Mouse (Mus musculus) kidney, embryonic 16.5 days (tissue): ENCODE measurements around the gene Stox2. TPM values are rescaled to one million over a fixed set of nuclear protein-coding genes. Genes with fewer than 3 reads are reported as not detected.
A peak's percentile ranks its signal among the peaks of the same experiment; 100 is the strongest.

Source experiments
- ATAC-seq: fragments of 200-750 bp; cut with Nextera tagmentation; 2 replicates; pipeline ENCODE4 v1.8.0; 2017; ENCODE audit warnings: moderate TSS enrichment; ENCODE audit not compliant: low FRiP score, low TSS enrichment
- H3K27ac ChIP-seq: fragments of 300-500 bp; sonication (generic); 2 replicates; pipeline ENCODE4 v1.5.1; 2014; ENCODE audit warnings: low read length
- H3K27me3 ChIP-seq: fragments of 300-500 bp; sonication (generic); 2 replicates; pipeline ENCODE4 v1.6.1; 2014; ENCODE audit warnings: low read length, control low read depth, mixed read lengths; ENCODE audit not compliant: insufficient read depth
- H3K36me3 ChIP-seq: fragments of 300-500 bp; sonication (generic); 2 replicates; pipeline ENCODE4 v1.6.1; 2014; ENCODE audit warnings: low read length, control low read depth, mixed read lengths; ENCODE audit not compliant: insufficient read depth
- H3K4me1 ChIP-seq: fragments of 300-500 bp; sonication (generic); 2 replicates; pipeline ENCODE4 v1.6.1; 2014; ENCODE audit warnings: low read length, control low read depth, mixed read lengths; ENCODE audit not compliant: insufficient read depth
- H3K4me2 ChIP-seq: fragments of 300-500 bp; sonication (generic); replicated peaks from 2 replicates; pipeline ENCODE4 v1.6.1; 2014; ENCODE audit warnings: low read depth, low read length
- H3K4me3 ChIP-seq: fragments of 300-500 bp; sonication (generic); 2 replicates; pipeline ENCODE4 v1.5.1; 2014; ENCODE audit warnings: mild to moderate bottlenecking, low read length
- H3K9ac ChIP-seq: fragments of 300-500 bp; sonication (generic); replicated peaks from 2 replicates; pipeline ENCODE4 v1.6.1; 2014; ENCODE audit warnings: low read length
- H3K9me3 ChIP-seq: fragments of 300-500 bp; sonication (generic); 2 replicates; pipeline ENCODE4 v1.6.1; 2016; ENCODE audit warnings: low read length, control low read depth
- whole genome bisulfite sequencing: fragments of 180-500 bp; shearing (Covaris S2); extraction: QIAGEN DNeasy Blood & Tissue Kit; methylation state at CpG from one replicate; pipeline ENCODE4 v1.1.7; 2014; 5-methylcytosine and 5-hydroxymethylcytosine counted together
- polyA plus RNA-seq: library from polyadenylated mRNA; unstranded; fragments of >200 nt; fragmentation: Nextera tagmentation; extraction: Ambion mirVana; gene quantifications from 2 replicates; pipeline ENCODE4 v1.2.1, GENCODE M21; 2015

The Stox2 gene
- polyA plus RNA-seq, 1 experiment from 2014 or later, result 9.4 TPM

- Histone ChIP-seq H3K36me3 (no peaks in the 10 kb centered on the region), H3K9me3 (no peaks in the 10 kb centered on the region), H3K9ac (no peak overlapping the region), H3K4me2 (peak overlapping the region; percentile 55; the same call in 1 of the 2 replicates), H3K27ac (no peak overlapping the region), H3K4me1 (peaks cover 14% of the 10 kb centered on the region), H3K27me3 (no peaks in the 10 kb centered on the region), H3K4me3 (no peak overlapping the region)
- 78% methylated on average over 13 of the region's 13 CpGs for WGBS
- no peak for ATAC-seq
These were observed 204.6 kb downstream of the Stox2 start for GRCm38 (mm10) chr8:47241421-47242078.

- Histone ChIP-seq H3K27me3 (no peaks in the 10 kb centered on the region), H3K9me3 (no peaks in the 10 kb centered on the region), H3K36me3 (no peaks in the 10 kb centered on the region), H3K4me3 (no peak overlapping the region), H3K4me1 (peaks cover 14% of the 10 kb centered on the region), H3K4me2 (no peak overlapping the region), H3K9ac (no peak overlapping the region), H3K27ac (no peak overlapping the region)
- WGBS, result 88% methylated on average over 4 of the region's 4 CpGs
- ATAC-seq, result no peak
These were observed 205.3 kb downstream of the Stox2 start for GRCm38 (mm10) chr8:47240871-47241270.

GRCm38 (mm10) chr8:47240266-47240665 lies 205.9 kb downstream of the Stox2 start:
- no peak overlapping the region for H3K4me2 ChIP-seq

GRCm38 (mm10) chr8:47232081-47232480 lies 214.1 kb downstream of the Stox2 start:
- no peak overlapping the region for H3K27ac ChIP-seq
- no peaks in the 10 kb centered on the region for H3K9me3 ChIP-seq
- H3K9ac ChIP-seq, result no peak overlapping the region
- WGBS, result 54% methylated on average over 3 of the region's 3 CpGs
- H3K27me3 ChIP-seq, result no peaks in the 10 kb centered on the region
- H3K4me2 ChIP-seq, result no peak overlapping the region
- no peak for ATAC-seq
- no peaks in the 10 kb centered on the region for H3K36me3 ChIP-seq
- no peaks in the 10 kb centered on the region; the same call in 1 of the 2 replicates for H3K4me1 ChIP-seq
- H3K4me3 ChIP-seq, result no peak overlapping the region

More at GRCm38 (mm10) chr8:47240266-47240665, 205.9 kb downstream of the Stox2 start:
- no peaks in the 10 kb centered on the region for H3K9me3 ChIP-seq
- no peak overlapping the region for H3K27ac ChIP-seq
- no peak for ATAC-seq
- no peaks in the 10 kb centered on the region for H3K27me3 ChIP-seq
- 85% methylated on average over 7 of the region's 7 CpGs for WGBS
- no peak overlapping the region for H3K4me3 ChIP-seq
- H3K36me3 ChIP-seq, result no peaks in the 10 kb centered on the region
- H3K9ac ChIP-seq, result no peak overlapping the region
- peaks cover 14% of the 10 kb centered on the region for H3K4me1 ChIP-seq

DNA sequence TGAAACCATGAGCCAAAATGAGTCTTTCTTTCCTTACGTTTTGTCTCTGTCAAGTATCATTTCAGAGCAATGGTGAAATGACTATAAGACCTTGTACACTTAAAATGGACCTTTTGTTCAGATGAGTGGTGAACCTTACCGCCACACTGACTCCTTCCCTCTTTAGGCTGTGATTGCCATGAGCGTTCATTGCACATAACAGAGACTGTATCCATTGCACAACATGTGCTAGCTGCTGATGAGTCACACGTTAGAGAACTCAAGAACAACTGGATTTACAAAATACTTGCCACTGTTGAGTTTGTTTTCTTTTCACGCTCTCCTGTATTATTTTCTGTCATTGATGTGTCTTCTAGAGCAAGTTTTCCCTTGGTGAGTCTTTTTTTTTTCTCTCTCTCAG lies 216.1 kb downstream of the Stox2 start:
- no peaks in the 10 kb centered on the region for H3K36me3 ChIP-seq
- ATAC-seq, result no peak
- H3K9me3 ChIP-seq, result no peaks in the 10 kb centered on the region
- H3K4me1 ChIP-seq, result no peaks in the 10 kb centered on the region; the same call in 1 of the 2 replicates
- H3K27me3 ChIP-seq, result no peaks in the 10 kb centered on the region
- WGBS, result 89% methylated on average over 5 of the region's 5 CpGs
- no peak overlapping the region for H3K4me2 ChIP-seq
- H3K9ac ChIP-seq, result no peak overlapping the region
- no peak overlapping the region for H3K27ac ChIP-seq
- H3K4me3 ChIP-seq, result no peak overlapping the region

GRCm38 (mm10) chr8:47221851-47222250 lies 224.3 kb downstream of the Stox2 start:
- Histone ChIP-seq H3K27me3 (no peaks in the 10 kb centered on the region), H3K4me1 (peaks cover 9% of the 10 kb centered on the region; the same call in 1 of the 2 replicates), H3K9ac (no peak overlapping the region), H3K4me3 (no peak overlapping the region), H3K4me2 (no peak overlapping the region), H3K9me3 (no peaks in the 10 kb centered on the region), H3K27ac (no peak overlapping the region), H3K36me3 (no peaks in the 10 kb centered on the region)
- WGBS, result 82% methylated on average over 5 of the region's 5 CpGs
- no peak for ATAC-seq

GRCm38 (mm10) chr8:47221191-47221590 lies 225.0 kb downstream of the Stox2 start:
- Histone ChIP-seq H3K9ac (no peak overlapping the region), H3K36me3 (no peaks in the 10 kb centered on the region), H3K9me3 (no peaks in the 10 kb centered on the region), H3K27ac (no peak overlapping the region), H3K4me1 (peaks cover 9% of the 10 kb centered on the region; the same call in 1 of the 2 replicates), H3K4me3 (no peak overlapping the region), H3K4me2 (no peak overlapping the region), H3K27me3 (no peaks in the 10 kb centered on the region)
- 51% methylated on average over 10 of the region's 10 CpGs for WGBS
- ATAC-seq, result no peak

DNA sequence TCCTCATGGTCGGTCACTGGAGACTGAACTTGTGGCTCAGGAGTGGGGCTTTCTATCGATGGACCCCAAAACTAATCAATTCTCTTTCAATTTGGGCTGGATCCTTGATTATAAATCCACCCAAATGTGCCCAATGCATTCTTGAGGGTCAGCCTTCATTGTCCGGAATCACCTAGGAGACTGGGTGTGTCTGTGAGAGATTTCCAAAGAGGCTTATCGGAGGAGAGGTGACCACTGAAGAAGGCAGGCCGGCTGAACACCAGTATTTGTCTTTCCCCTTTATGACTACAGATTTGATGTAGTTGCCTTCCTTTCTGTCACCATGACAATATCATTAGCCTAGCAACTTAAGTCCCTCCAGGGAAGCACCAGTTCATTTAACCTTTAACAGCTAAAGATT lies 225.8 kb downstream of the Stox2 start:
- Histone ChIP-seq H3K4me2 (no peak overlapping the region), H3K4me1 (peaks cover 9% of the 10 kb centered on the region; the same call in 1 of the 2 replicates), H3K36me3 (no peaks in the 10 kb centered on the region), H3K9me3 (no peaks in the 10 kb centered on the region), H3K27ac (no peak overlapping the region), H3K27me3 (no peaks in the 10 kb centered on the region), H3K4me3 (no peak overlapping the region), H3K9ac (no peak overlapping the region)
- no peak for ATAC-seq
- WGBS, result 93% methylated on average over 5 of the region's 5 CpGs

DNA sequence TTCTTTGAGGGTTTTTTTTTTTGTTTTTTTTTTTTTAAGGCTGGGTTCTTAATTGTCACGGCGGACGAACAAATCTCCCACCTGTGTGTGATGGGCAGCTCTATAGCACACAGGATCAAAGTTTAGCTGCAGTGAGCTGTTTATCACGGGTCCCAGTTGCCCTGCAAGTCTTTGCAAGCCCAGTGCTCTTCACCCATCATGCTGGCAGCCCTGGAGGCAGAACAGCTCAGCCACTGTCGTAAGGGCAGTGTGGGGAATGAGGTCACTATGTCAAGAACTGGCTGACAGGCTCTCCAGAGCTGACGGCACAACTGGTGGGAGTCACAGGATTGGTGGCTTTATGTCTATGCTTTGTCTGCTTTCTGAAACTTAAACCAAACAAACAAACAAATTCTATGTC lies 227.6 kb downstream of the Stox2 start:
- WGBS, result 27% methylated on average over 6 of the region's 6 CpGs
- H3K27ac ChIP-seq, result no peak overlapping the region
- peaks cover 9% of the 10 kb centered on the region; the same call in 1 of the 2 replicates for H3K4me1 ChIP-seq
- no peak overlapping the region for H3K4me3 ChIP-seq
- H3K36me3 ChIP-seq, result no peaks in the 10 kb centered on the region
- H3K9ac ChIP-seq, result no peak overlapping the region
- no peak overlapping the region for H3K4me2 ChIP-seq
- H3K9me3 ChIP-seq, result no peaks in the 10 kb centered on the region
- H3K27me3 ChIP-seq, result no peaks in the 10 kb centered on the region
- ATAC-seq, result 0 out of 2 replicates have a peak, but pooled peaks have one; percentile 31

- H3K9me3 ChIP-seq, result no peaks in the 10 kb centered on the region
- WGBS, result 32% methylated on average over 8 of the region's 8 CpGs
- H3K36me3 ChIP-seq, result no peaks in the 10 kb centered on the region
- H3K9ac ChIP-seq, result no peak overlapping the region
- H3K4me2 ChIP-seq, result no peak overlapping the region
- no peak overlapping the region for H3K4me3 ChIP-seq
- no peaks in the 10 kb centered on the region for H3K27me3 ChIP-seq
- ATAC-seq, result no peak
- H3K4me1 ChIP-seq, result peaks cover 9% of the 10 kb centered on the region; the same call in 1 of the 2 replicates
- no peak overlapping the region for H3K27ac ChIP-seq
These were observed 228.1 kb downstream of the Stox2 start for GRCm38 (mm10) chr8:47218021-47218420.
